Mouse (Mus musculus) heart, embryonic 14.5 days (tissue): ENCODE results near the gene Phc3. TPM values are rescaled to one million over a fixed set of nuclear protein-coding genes. Genes with fewer than 3 reads are reported as not detected.
"Not testable (repeated sequence)": the region's sequence is repeated elsewhere in the genome, so short reads cannot be mapped to it uniquely, and the experiment has no call there.

ENCODE experiments used
- ATAC-seq: fragments of 200-750 bp; cut with Nextera tagmentation; 2 replicates; pipeline ENCODE4 v1.8.0; 2017; ENCODE audit warnings: low read depth, moderate TSS enrichment; ENCODE audit not compliant: insufficient number of reproducible peaks, insufficient read depth, low FRiP score
- H3K27ac ChIP-seq, 2 experiments: fragments of 200-500 bp in 1 of 2; fragments of 300-500 bp in 1 of 2; sonication (generic) in 1 of 2; replicated peaks in 1 of 2; 2 replicates each; pipeline ENCODE4 v1.5.1; 2012 to 2014; ENCODE audit warnings: low read depth in 2 of 2, low read length in 2 of 2, control low read depth in 1 of 2, mild to moderate bottlenecking in 1 of 2, mixed read lengths in 1 of 2; ENCODE audit not compliant: control insufficient read depth in 1 of 2, insufficient read depth in 1 of 2
- H3K27me3 ChIP-seq: fragments of 300-500 bp; sonication (generic); 2 replicates; pipeline ENCODE4 v1.6.1; 2014; ENCODE audit warnings: mild to moderate bottlenecking, low read length, control low read depth; ENCODE audit not compliant: control insufficient read depth, insufficient read depth
- H3K36me3 ChIP-seq: fragments of 300-500 bp; sonication (generic); 2 replicates; pipeline ENCODE4 v1.6.1; 2014; ENCODE audit warnings: mild to moderate bottlenecking, control low read depth, low read length, mixed read lengths; ENCODE audit not compliant: control insufficient read depth, insufficient read depth
- H3K4me1 ChIP-seq, 2 experiments: fragments of 200-500 bp in 1 of 2; fragments of 300-500 bp in 1 of 2; sonication (generic) in 1 of 2; 2 replicates each; pipeline ENCODE4 v1.6.1; 2012 to 2014; ENCODE audit warnings: low read length in 2 of 2, control low read depth in 1 of 2, mixed read lengths in 1 of 2; ENCODE audit not compliant: control insufficient read depth in 2 of 2, insufficient read depth in 2 of 2
- H3K4me2 ChIP-seq: fragments of 300-500 bp; sonication (generic); 2 replicates; pipeline ENCODE4 v1.6.1; 2014; ENCODE audit warnings: mild to moderate bottlenecking, low read length
- H3K4me3 ChIP-seq, 2 experiments: fragments of 200-500 bp in 1 of 2; fragments of 300-500 bp in 1 of 2; sonication (generic) in 1 of 2; 2 replicates each; pipeline ENCODE4 v1.5.1; 2012 to 2014; ENCODE audit warnings: low read length in 2 of 2, mild to moderate bottlenecking in 2 of 2, control low read depth in 1 of 2, low read depth in 1 of 2, moderate library complexity in 1 of 2; ENCODE audit not compliant: control insufficient read depth in 1 of 2, insufficient read depth in 1 of 2
- H3K9ac ChIP-seq: fragments of 300-500 bp; sonication (generic); 2 replicates; pipeline ENCODE4 v1.6.1; 2014; ENCODE audit warnings: mild to moderate bottlenecking, low read length
- H3K9me3 ChIP-seq: fragments of 300-500 bp; sonication (generic); 2 replicates; pipeline ENCODE4 v1.6.1; 2016; ENCODE audit warnings: low read length, control low read depth; ENCODE audit not compliant: control insufficient read depth
- WGBS: fragments of 180-500 bp; shearing (Covaris S2); extraction: QIAGEN DNeasy Blood & Tissue Kit; methylation state at CpG from one replicate; pipeline ENCODE4 v1.1.7; 2014; 5-methylcytosine and 5-hydroxymethylcytosine counted together
- polyA plus RNA-seq: library from polyadenylated mRNA; unstranded; fragments of >200 nt; fragmentation: Nextera tagmentation; extraction: Ambion mirVana; gene quantifications from 2 replicates; pipeline ENCODE4 v1.2.1, GENCODE M21; 2014

Gene Phc3
- polyA plus RNA-seq, 1 experiment from 2014 or later: 7.2 TPM

- Histone ChIP-seq H3K4me1 (no peaks in the 10 kb centered on the region), H3K27ac (no peak overlapping the region), H3K9ac (no peak overlapping the region), H3K27me3 (no peaks in the 10 kb centered on the region), H3K4me2 (no peak overlapping the region), H3K9me3 (no peaks in the 10 kb centered on the region), H3K36me3 (no peaks in the 10 kb centered on the region), H3K4me3 (no peak overlapping the region)
- WGBS: 66% methylated on average over 5 of the region's 5 CpGs
- ATAC-seq: no peak
These were observed 105.3 kb downstream of the Phc3 start for GRCm38 (mm10) chr3:30863712-30864435.

- Histone ChIP-seq H3K9me3 (no peaks in the 10 kb centered on the region), H3K27me3 (0 out of 2 replicates have a peak, but pooled peaks cover 8% of the 10 kb centered on the region), H3K4me2 (no peak overlapping the region), H3K9ac (no peak overlapping the region), H3K36me3 (no peaks in the 10 kb centered on the region), H3K4me1 (no peaks in the 10 kb centered on the region), H3K4me3 (no peak overlapping the region), H3K27ac (no peak overlapping the region)
- 74% methylated on average over 4 of the region's 4 CpGs for WGBS
- ATAC-seq: no peak
These were observed 108.5 kb downstream of the Phc3 start for GRCm38 (mm10) chr3:30860705-30861104.

- H3K4me3 ChIP-seq, ATAC-seq, H3K36me3 ChIP-seq, H3K4me2 ChIP-seq, H3K27ac ChIP-seq, H3K9ac ChIP-seq, H3K9me3 ChIP-seq, H3K4me1 ChIP-seq: not testable (repeated sequence)
- 87% methylated on average over 8 of the region's 8 CpGs for WGBS
- H3K27me3 ChIP-seq: peaks cover 17% of the 10 kb centered on the region
These were observed 109.6 kb downstream of the Phc3 start for GRCm38 (mm10) chr3:30859599-30859998.

- peak within 1 kb of the TSS; percentile 54 to 67 for H3K4me3 ChIP-seq
- WGBS: under 1% methylated on average over 66 of the region's 75 CpGs
- H3K4me2 ChIP-seq: peak within 1 kb of the TSS; percentile 100
- H3K9me3 ChIP-seq: no peaks in the 10 kb centered on the region
- no peaks in the 10 kb centered on the region for H3K36me3 ChIP-seq
- peak; percentile 80 for ATAC-seq
- peaks cover 23% of the 10 kb centered on the region for H3K27me3 ChIP-seq
- H3K9ac ChIP-seq: peak within 1 kb of the TSS; percentile 70
- 0 out of 4 replicates have a peak, but pooled peaks cover 0 to 3% of the 10 kb centered on the region in 2 experiments for H3K4me1 ChIP-seq
- no peak within 1 kb of the TSS for H3K27ac ChIP-seq
These were observed 113.4 kb downstream of the Phc3 start, which contains the start of gene Gpr160 for GRCm38 (mm10) chr3:30855604-30856458. Gene Gpr160, plus strand, starts transcription at chr3:30855950.

DNA sequence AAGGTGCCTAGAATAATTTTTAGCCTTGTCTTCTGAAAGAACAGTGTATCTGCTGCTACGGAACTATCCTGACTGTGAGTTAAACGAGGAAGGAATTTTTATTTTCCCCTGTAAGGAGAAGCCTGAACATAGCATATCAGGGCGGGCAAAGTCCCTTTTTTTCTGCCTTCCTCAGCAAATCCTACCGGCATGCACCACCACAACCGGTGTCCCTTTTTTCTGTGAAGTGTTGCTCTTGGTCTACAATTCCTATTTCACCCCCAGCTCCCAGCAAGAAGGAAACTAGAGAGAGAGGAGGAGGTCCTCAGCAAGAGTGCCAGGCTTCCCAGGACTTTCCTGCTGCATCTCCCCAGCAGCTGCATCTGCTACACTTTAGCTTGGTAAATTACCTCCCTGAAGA is 115.6 kb downstream of the Phc3 start:
- Histone ChIP-seq H3K27me3 (peaks cover 23% of the 10 kb centered on the region), H3K4me1 (0 out of 4 replicates have a peak, but pooled peaks cover 0 to 3% of the 10 kb centered on the region in 2 experiments)

GRCm38 (mm10) chr3:30851422-30851821 is 117.8 kb downstream of the Phc3 start:
- no peaks in the 10 kb centered on the region for H3K9me3 ChIP-seq
- no peak overlapping the region for H3K4me3 ChIP-seq
- no peak overlapping the region for H3K4me2 ChIP-seq
- H3K27ac ChIP-seq: no peak overlapping the region
- no peak for ATAC-seq
- H3K36me3 ChIP-seq: no peaks in the 10 kb centered on the region
- H3K9ac ChIP-seq: no peak overlapping the region
- H3K4me1 ChIP-seq: 0 out of 4 replicates have a peak, but pooled peaks cover 0 to 3% of the 10 kb centered on the region in 2 experiments
- H3K27me3 ChIP-seq: peaks cover 19% of the 10 kb centered on the region
- WGBS: 66% methylated on average over 6 of the region's 6 CpGs

More for the DNA sequence above, 115.6 kb downstream of the Phc3 start:
- ATAC-seq: no peak
- Histone ChIP-seq H3K4me3 (no peak overlapping the region), H3K36me3 (no peaks in the 10 kb centered on the region), H3K9ac (no peak overlapping the region), H3K4me2 (no peak overlapping the region), H3K9me3 (no peaks in the 10 kb centered on the region), H3K27ac (no peak overlapping the region)
- WGBS: 86% methylated on average over 5 of the region's 5 CpGs
